Mouse (Mus musculus): ENCODE results near the gene N4bp1.

The N4bp1 gene

GRCm38 (mm10) chr8:86762806-86763205 is 122.3 kb downstream of the N4bp1 start:
- DNase-seq (ENCODE audit: low spot score): no peak

DNA sequence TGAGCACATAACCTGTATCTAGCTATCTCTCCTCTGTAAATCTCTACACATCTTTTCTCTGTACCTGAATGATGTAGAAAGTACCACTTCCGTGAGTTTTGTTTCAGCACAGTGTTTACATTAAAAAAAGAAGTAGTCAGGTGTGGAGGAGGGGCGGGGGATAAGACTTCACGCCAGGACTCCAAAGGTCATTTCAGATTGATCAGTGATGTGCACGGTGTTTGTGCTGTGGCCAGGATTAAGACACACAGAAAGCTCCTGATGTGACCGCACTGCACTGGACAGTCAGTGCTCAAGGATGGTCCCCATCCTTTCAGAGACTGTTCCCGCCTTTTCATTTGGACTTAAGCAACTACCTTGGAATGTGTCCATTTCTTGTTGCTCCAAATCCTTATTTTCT is 124.3 kb downstream of the N4bp1 start:
- DNase-seq (ENCODE audit: low spot score): no peak

DNA sequence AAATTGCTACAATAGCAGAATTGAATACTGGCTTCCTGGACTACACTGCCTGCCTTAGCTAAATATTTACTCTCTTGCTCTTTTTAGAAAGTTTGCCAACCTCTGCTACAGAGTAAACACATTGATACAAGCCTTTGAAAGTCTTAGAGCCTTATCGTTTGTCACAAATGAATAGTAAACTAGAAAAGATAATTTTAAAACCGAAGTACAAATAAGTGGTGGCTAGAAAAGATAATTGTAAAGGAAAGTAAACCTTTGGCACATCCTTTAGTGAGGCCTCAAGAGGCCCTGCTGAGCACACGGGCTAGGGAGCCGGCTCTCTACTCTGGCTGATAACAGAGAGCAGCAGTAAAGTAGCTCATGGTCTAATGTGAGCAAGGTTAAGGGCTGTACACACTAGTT is 126.0 kb downstream of the N4bp1 start:
- DNase-seq (ENCODE audit: low spot score): no peak

DNA sequence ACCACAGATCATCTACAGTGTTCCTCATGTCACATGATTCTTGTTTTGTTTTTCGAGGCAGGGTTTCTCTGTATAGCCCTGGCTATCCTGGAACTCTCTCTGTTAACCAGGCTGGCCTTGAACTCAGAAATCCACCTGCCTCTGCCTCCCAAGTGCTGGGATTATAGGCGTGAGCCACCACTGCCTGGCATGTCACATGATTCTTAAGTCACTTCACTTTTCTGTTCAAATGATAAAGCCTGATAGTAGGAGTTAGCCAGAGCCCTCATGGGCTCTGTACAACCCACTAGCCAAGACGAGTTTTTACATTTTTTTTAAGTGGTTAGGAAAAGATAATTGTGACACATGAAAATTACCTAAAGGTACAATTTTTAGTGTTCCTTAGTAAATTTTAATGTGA is 126.4 kb downstream of the N4bp1 start:
- no peak for DNase-seq (ENCODE audit: low spot score)

All from yolk sac, embryonic 10.5 days (tissue).